Comparison of ENCODE assay signal across 16 mouse cellular contexts in genomic region chr8:90011682-90012409, GRCm38 (mm10).
DNase-seq lines count a peak whose midpoint lies in the region; ATAC-seq lines count a peak whose summit lies in the region.
"Had no signal": no experiment of that assay in that cellular context is flagged by ENCODE, and none has a peak within 500 bp of the region (broad histone marks: within the 10 kb centered on the region; RNA-seq: fewer than 3 reads in every experiment).

No protein-coding gene starts in this region.

- no peaks in the 10 kb centered on the region for H3K36me3 ChIP-seq in heart, embryonic 14.5 days (ENCODE audit: control insufficient read depth, insufficient read depth, low read length)
- no peaks in the 10 kb centered on the region for H3K36me3 ChIP-seq in heart, embryonic 11.5 days (ENCODE audit: control insufficient read depth, insufficient read depth, low read length)
- no peaks in the 10 kb centered on the region for H3K36me3 ChIP-seq in heart, embryonic 15.5 days
- no peaks in the 10 kb centered on the region for H3K36me3 ChIP-seq in neural tube, embryonic 15.5 days
- H3K36me3 ChIP-seq: hindbrain, embryonic 13.5 days; intestine, embryonic 15.5 days; liver, embryonic 12.5 days; lung, embryonic 15.5 days; neural tube, embryonic 12.5 days had no signal

- peaks cover 3% of the 10 kb centered on the region for H3K9me3 ChIP-seq in heart, embryonic 14.5 days (ENCODE audit: control insufficient read depth, low read length)
- no peaks in the 10 kb centered on the region for H3K9me3 ChIP-seq in heart, embryonic 11.5 days (replicated peaks; ENCODE audit: control insufficient read depth, low read length)
- H3K9me3 ChIP-seq in heart, embryonic 15.5 days (replicated peaks) = no peaks in the 10 kb centered on the region
- no peaks in the 10 kb centered on the region for H3K9me3 ChIP-seq in neural tube, embryonic 15.5 days (replicated peaks)
- H3K9me3 ChIP-seq: intestine, embryonic 15.5 days; liver, embryonic 12.5 days; lung, embryonic 15.5 days; neural tube, embryonic 12.5 days had no signal

- peak overlapping the region; percentile 71 to 78 for H3K27ac ChIP-seq in heart, embryonic 14.5 days (replicated peaks in 1 of 2; ENCODE audit: control insufficient read depth in 1 of 2, insufficient read depth in 1 of 2, low read depth in 2 of 2, low read length in 2 of 2)
- no peak overlapping the region for H3K27ac ChIP-seq in heart, embryonic 11.5 days (ENCODE audit: low read depth, low read length)
- H3K27ac ChIP-seq in heart, embryonic 15.5 days = peak overlapping the region; percentile 79
- H3K27ac ChIP-seq in neural tube, embryonic 15.5 days (replicated peaks) = 0 out of 2 replicates have a peak overlapping the region, but pooled peaks have one; percentile 15
- H3K27ac ChIP-seq: hindbrain, embryonic 13.5 days; intestine, embryonic 15.5 days; liver, embryonic 12.5 days; lung, embryonic 15.5 days; neural tube, embryonic 12.5 days had no signal

- no peak overlapping the region for H3K9ac ChIP-seq in heart, embryonic 14.5 days (ENCODE audit: low read length)
- H3K9ac ChIP-seq in heart, embryonic 11.5 days (ENCODE audit: low read depth, low read length) = no peak overlapping the region
- no peak overlapping the region for H3K9ac ChIP-seq in heart, embryonic 15.5 days
- H3K9ac ChIP-seq in neural tube, embryonic 15.5 days (replicated peaks) = no peak overlapping the region
- H3K9ac ChIP-seq: forebrain, postnatal 0 days; hindbrain, embryonic 13.5 days; intestine, embryonic 15.5 days; liver, embryonic 12.5 days; lung, embryonic 15.5 days; neural tube, embryonic 12.5 days had no signal

- no peak for ATAC-seq in heart, embryonic 14.5 days (ENCODE audit: insufficient number of reproducible peaks, insufficient read depth, low FRiP score, low read depth)
- ATAC-seq in heart, embryonic 11.5 days (replicated peaks; ENCODE audit: insufficient number of reproducible peaks, low FRiP score, low TSS enrichment) = no peak
- ATAC-seq in heart, embryonic 15.5 days (replicated peaks; ENCODE audit: insufficient number of reproducible peaks, insufficient read depth, low FRiP score, low read depth) = no peak
- no peak; the same call in 1 of the 2 replicates for ATAC-seq in neural tube, embryonic 15.5 days (ENCODE audit: low FRiP score)
- ATAC-seq: forebrain, postnatal 0 days; intestine, embryonic 15.5 days; liver, embryonic 12.5 days; midbrain, embryonic 16.5 days had no signal

- no peaks in the 10 kb centered on the region for H3K27me3 ChIP-seq in heart, embryonic 14.5 days (ENCODE audit: control insufficient read depth, insufficient read depth, low read length)
- no peaks in the 10 kb centered on the region for H3K27me3 ChIP-seq in heart, embryonic 11.5 days (ENCODE audit: control insufficient read depth, insufficient read depth, low read length)
- H3K27me3 ChIP-seq in heart, embryonic 15.5 days = no peaks in the 10 kb centered on the region
- no peaks in the 10 kb centered on the region for H3K27me3 ChIP-seq in neural tube, embryonic 15.5 days (replicated peaks)
- H3K27me3 ChIP-seq: hindbrain, embryonic 13.5 days; intestine, embryonic 15.5 days; liver, embryonic 12.5 days; lung, embryonic 15.5 days; neural tube, embryonic 12.5 days had no signal

- no peak overlapping the region for H3K4me2 ChIP-seq in heart, embryonic 14.5 days (ENCODE audit: low read length)
- H3K4me2 ChIP-seq in heart, embryonic 11.5 days = no peak overlapping the region
- no peak overlapping the region for H3K4me2 ChIP-seq in heart, embryonic 15.5 days
- H3K4me2 ChIP-seq in neural tube, embryonic 15.5 days = no peak overlapping the region
- H3K4me2 ChIP-seq: hindbrain, embryonic 13.5 days; intestine, embryonic 15.5 days; liver, embryonic 12.5 days; lung, embryonic 15.5 days; neural tube, embryonic 12.5 days had no signal

- WGBS in heart, embryonic 14.5 days = 53% methylated on average over 6 of the region's 6 CpGs
- WGBS in heart, embryonic 11.5 days (ENCODE audit: insufficient replicate concordance) = 66% methylated on average over 6 of the region's 6 CpGs
- WGBS in heart, embryonic 15.5 days = 55% methylated on average over 6 of the region's 6 CpGs
- 41% methylated on average over 6 of the region's 6 CpGs for WGBS in neural tube, embryonic 15.5 days

- H3K4me3 ChIP-seq in heart, embryonic 14.5 days (ENCODE audit: control insufficient read depth in 1 of 2, insufficient read depth in 1 of 2, low read depth in 1 of 2, low read length in 2 of 2) = no peak overlapping the region
- H3K4me3 ChIP-seq in heart, embryonic 11.5 days (ENCODE audit: low read depth, low read length) = no peak overlapping the region
- no peak overlapping the region for H3K4me3 ChIP-seq in heart, embryonic 15.5 days
- no peak overlapping the region for H3K4me3 ChIP-seq in neural tube, embryonic 15.5 days (replicated peaks)
- H3K4me3 ChIP-seq: hindbrain, embryonic 13.5 days; intestine, embryonic 15.5 days; liver, embryonic 12.5 days; lung, embryonic 15.5 days; neural tube, embryonic 12.5 days had no signal

- DNase-seq in kidney, adult 9 months = peak; percentile 83
- DNase-seq in urinary bladder, postnatal 10 days (ENCODE audit: low spot score) = no peak
- no peak for DNase-seq in right cerebral cortex, postnatal 14 days
- DNase-seq: cerebellum, postnatal 36 days; forebrain, postnatal 0 days; gastrocnemius, postnatal 10 days had no signal

- peaks cover 14 to 24% of the 10 kb centered on the region in 2 experiments for H3K4me1 ChIP-seq in heart, embryonic 14.5 days (ENCODE audit: control insufficient read depth in 2 of 2, insufficient read depth in 2 of 2, low read length in 2 of 2)
- peaks cover 4% of the 10 kb centered on the region; the same call in 1 of the 2 replicates for H3K4me1 ChIP-seq in heart, embryonic 11.5 days (ENCODE audit: control insufficient read depth, insufficient read depth, low read length)
- H3K4me1 ChIP-seq in heart, embryonic 15.5 days (replicated peaks) = peaks cover 7% of the 10 kb centered on the region
- peaks cover 12% of the 10 kb centered on the region for H3K4me1 ChIP-seq in neural tube, embryonic 15.5 days
- H3K4me1 ChIP-seq: hindbrain, embryonic 13.5 days; intestine, embryonic 15.5 days; liver, embryonic 12.5 days; lung, embryonic 15.5 days; neural tube, embryonic 12.5 days had no signal
